Mouse (Mus musculus) intestine, embryonic 16.5 days (tissue): Measurements from ENCODE around the gene Hdac8. TPM values are rescaled to one million over a fixed set of nuclear protein-coding genes. Genes with fewer than 3 reads are reported as not detected.

Experiments
- ATAC-seq: fragments of 200-750 bp; cut with Nextera tagmentation; 2 replicates; pipeline ENCODE4 v1.8.0; 2017; ENCODE audit warnings: moderate TSS enrichment, moderate library complexity
- H3K27ac ChIP-seq: fragments of 300-500 bp; sonication (generic); 2 replicates; pipeline ENCODE4 v1.5.1; 2014; ENCODE audit warnings: mild to moderate bottlenecking, low read length
- H3K27me3 ChIP-seq: fragments of 300-500 bp; sonication (generic); replicated peaks from 2 replicates; pipeline ENCODE4 v1.6.1; 2014; ENCODE audit warnings: low read length, control low read depth, mixed read lengths; ENCODE audit not compliant: control insufficient read depth, insufficient read depth
- H3K36me3 ChIP-seq: fragments of 300-500 bp; sonication (generic); 2 replicates; pipeline ENCODE4 v1.6.1; 2014; ENCODE audit warnings: low read length, control low read depth; ENCODE audit not compliant: control insufficient read depth, insufficient read depth
- H3K4me1 ChIP-seq: fragments of 300-500 bp; sonication (generic); 2 replicates; pipeline ENCODE4 v1.6.1; 2014; ENCODE audit warnings: low read length, control low read depth, mixed read lengths; ENCODE audit not compliant: control insufficient read depth, insufficient read depth
- H3K4me2 ChIP-seq: fragments of 300-500 bp; sonication (generic); 2 replicates; pipeline ENCODE4 v1.6.1; 2014; ENCODE audit warnings: low read depth, low read length, control low read depth
- H3K4me3 ChIP-seq: fragments of 300-500 bp; sonication (generic); 2 replicates; pipeline ENCODE4 v1.5.1; 2014; ENCODE audit warnings: mild to moderate bottlenecking, low read length
- H3K9ac ChIP-seq: fragments of 300-500 bp; sonication (generic); 2 replicates; pipeline ENCODE4 v1.6.1; 2014; ENCODE audit warnings: low read depth, low read length
- H3K9me3 ChIP-seq: fragments of 300-500 bp; sonication (generic); 2 replicates; pipeline ENCODE4 v1.6.1; 2016; ENCODE audit warnings: low read length, control low read depth; ENCODE audit not compliant: control insufficient read depth
- WGBS: fragments of 180-500 bp; shearing (Covaris S2); extraction: QIAGEN DNeasy Blood & Tissue Kit; methylation state at CpG from one replicate; pipeline ENCODE4 v1.1.7; 2014; 5-methylcytosine and 5-hydroxymethylcytosine counted together
- microRNA-seq: library from miRNA; unstranded; fragments of <30 nt; microRNA quantifications from one replicate; pipeline ENCODE4, GENCODE M21; 2016
- polyA plus RNA-seq: library from polyadenylated mRNA; unstranded; fragments of >200 nt; fragmentation: Nextera tagmentation; extraction: Ambion mirVana; gene quantifications from 2 replicates; pipeline ENCODE4 v1.2.1, GENCODE M21; 2015

Hdac8 gene
- polyA plus RNA-seq, 1 experiment from 2014 or later = 8.2 TPM

DNA sequence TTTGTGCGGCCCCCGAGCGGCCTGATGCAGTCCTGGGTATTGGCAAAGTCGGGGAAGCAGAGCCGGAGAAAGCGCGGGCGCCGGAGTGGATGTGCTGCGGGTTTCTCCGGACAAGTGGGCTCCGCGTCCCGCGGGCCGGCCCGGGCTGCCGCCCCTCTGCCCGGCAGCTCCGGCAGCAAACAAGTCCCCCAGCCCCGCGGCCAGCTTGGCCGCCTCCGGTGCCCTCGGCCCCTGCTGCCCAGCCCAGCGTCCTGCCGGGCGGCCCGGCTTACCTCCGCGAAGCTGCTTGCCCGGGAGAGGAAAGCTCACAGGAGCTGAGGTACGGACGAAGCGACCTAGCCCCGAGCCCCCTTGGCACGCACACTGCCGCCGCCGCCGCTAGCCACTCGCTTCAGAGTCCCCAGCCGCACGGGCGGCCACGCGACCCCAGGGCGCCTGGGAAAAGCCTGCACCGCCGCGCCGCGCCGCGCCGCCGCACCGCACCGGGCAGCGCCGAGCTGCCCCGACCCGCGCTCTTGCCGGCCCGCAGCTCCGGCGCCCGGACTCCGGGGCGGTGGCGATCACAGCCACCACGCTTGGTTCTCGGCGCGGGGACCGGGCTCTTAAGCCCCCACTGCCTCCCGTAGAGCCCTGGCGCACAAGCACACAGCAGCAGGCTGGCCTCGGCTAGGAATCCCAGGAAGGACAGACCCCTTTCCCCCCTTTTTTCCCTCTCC, 253.8 kb downstream of the Hdac8 start:
- Histone ChIP-seq H3K9ac (peak overlapping the region; percentile 57), H3K27me3 (peaks cover 34% of the 10 kb centered on the region), H3K9me3 (no peaks in the 10 kb centered on the region), H3K27ac (no peak overlapping the region), H3K36me3 (no peaks in the 10 kb centered on the region), H3K4me3 (peak overlapping the region; percentile 58), H3K4me2 (peak overlapping the region; percentile 90), H3K4me1 (peaks cover 4% of the 10 kb centered on the region; the same call in 1 of the 2 replicates)
- ATAC-seq = peak; percentile 56
- WGBS = 16% methylated on average over 79 of the region's 80 CpGs

DNA sequence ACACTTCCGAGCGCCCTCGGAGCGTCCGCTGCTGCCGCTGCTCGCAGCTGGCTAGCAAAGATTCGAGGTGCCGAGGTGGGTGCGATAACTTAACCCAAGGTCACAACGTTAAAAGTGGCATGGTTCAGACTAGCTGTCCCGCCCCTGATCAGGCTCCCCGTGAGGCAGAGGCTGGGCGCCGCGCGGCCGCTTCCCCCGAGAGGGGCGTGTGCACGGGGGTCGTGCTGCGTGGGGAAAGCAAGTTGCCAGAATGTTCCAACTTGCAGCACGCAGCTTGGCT, 254.3 kb downstream of the Hdac8 start:
- Histone ChIP-seq H3K4me3 (peak overlapping the region; percentile 58), H3K4me1 (peaks cover 4% of the 10 kb centered on the region; the same call in 1 of the 2 replicates), H3K4me2 (peak overlapping the region; percentile 90), H3K9ac (no peak overlapping the region), H3K36me3 (no peaks in the 10 kb centered on the region), H3K27ac (no peak overlapping the region), H3K27me3 (peaks cover 34% of the 10 kb centered on the region), H3K9me3 (no peaks in the 10 kb centered on the region)
- ATAC-seq = no peak
- WGBS = 14% methylated on average over 24 of the region's 24 CpGs

DNA sequence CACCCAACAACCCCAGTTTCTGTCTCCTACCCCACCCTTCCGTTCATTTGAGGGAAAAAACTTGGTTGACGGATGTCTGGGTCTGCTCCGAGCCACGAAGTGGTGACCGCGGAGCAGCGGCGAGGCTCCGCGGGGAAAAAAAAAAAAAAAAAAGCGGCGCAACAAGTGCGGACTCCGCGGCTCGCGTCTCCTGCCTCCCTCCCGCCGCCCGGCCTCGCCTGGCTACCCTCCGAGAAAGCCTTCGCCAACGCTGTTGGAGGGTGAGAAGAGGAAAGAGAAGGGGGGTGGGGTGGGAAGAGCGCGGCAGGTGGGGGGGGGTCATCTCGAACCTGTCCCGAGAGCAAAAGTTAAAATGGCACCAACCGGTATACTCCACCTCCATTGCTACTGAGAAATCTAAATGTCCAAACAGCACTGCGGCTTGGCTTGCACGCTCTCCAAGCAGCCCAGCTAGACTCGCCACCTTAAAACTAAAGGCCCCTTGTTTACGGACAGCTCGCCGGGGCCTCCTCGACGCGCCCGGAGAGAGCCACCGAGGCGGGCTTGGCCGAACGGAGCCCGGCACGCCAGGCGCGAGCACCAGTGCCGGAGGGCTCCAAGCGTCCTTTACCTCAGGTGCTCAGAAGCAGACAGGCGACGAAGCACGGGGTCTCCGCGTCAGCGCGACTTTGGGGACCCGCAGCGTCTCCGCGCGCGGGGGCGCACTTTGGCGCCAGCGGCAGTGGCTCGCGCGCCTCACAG, 254.8 kb downstream of the Hdac8 start:
- H3K27ac ChIP-seq = no peak overlapping the region
- H3K27me3 ChIP-seq = peaks cover 34% of the 10 kb centered on the region
- H3K4me1 ChIP-seq = peaks cover 4% of the 10 kb centered on the region; the same call in 1 of the 2 replicates
- H3K9ac ChIP-seq = no peak overlapping the region
- H3K4me2 ChIP-seq = peak overlapping the region; percentile 90
- H3K36me3 ChIP-seq = no peaks in the 10 kb centered on the region
- peak overlapping the region; percentile 58 for H3K4me3 ChIP-seq
- H3K9me3 ChIP-seq = no peaks in the 10 kb centered on the region
- no peak for ATAC-seq
- 13% methylated on average over 59 of the region's 68 CpGs for WGBS

DNA sequence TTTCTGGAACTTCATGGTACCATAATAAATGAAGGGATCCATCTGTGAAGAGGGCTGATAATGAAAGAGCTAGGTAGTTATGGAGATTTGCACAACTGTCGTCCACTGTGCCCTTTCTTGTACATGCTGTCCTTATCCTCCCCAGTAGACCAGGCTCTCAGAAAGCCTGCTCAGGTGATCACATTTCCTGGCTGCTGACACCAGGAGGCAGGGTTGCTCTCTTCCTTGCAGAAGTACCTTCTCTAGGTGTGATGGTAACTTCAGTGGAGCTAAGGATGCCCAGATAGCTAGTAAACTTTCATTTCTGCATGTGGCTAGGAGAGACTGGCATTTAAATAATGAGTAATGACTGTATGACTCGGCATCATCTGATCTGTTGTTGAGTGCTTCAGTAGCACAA, 260.8 kb downstream of the Hdac8 start:
- 64% methylated on average over 2 of the region's 2 CpGs for WGBS
- no peak for ATAC-seq
- H3K27me3 ChIP-seq = peaks cover 3% of the 10 kb centered on the region
- no peak overlapping the region for H3K4me2 ChIP-seq
- H3K9me3 ChIP-seq = no peaks in the 10 kb centered on the region
- H3K4me3 ChIP-seq = no peak overlapping the region
- H3K4me1 ChIP-seq = no peaks in the 10 kb centered on the region
- H3K27ac ChIP-seq = no peak overlapping the region
- no peaks in the 10 kb centered on the region for H3K36me3 ChIP-seq
- H3K9ac ChIP-seq = no peak overlapping the region

Small RNA genes lying within 50 kb of the gene (microRNA-seq; reads per million reads assigned to microRNA genes)
- gene Gm26318 = not detected

Other genes starting within 250 kb of the Hdac8 start
- gene Phka1, start 138.9 kb upstream of the Hdac8 start, polyA plus RNA-seq = 4.4 TPM in 2 replicates
- not detected in 2 replicates for gene Gm3880, start 181.6 kb upstream of the Hdac8 start, polyA plus RNA-seq
- 0.37 TPM in 1 of 2 replicates, not detected in the other for gene Gm9112, start 202.3 kb upstream of the Hdac8 start, polyA plus RNA-seq
- gene Dmrtc1b, start 202.5 kb upstream of the Hdac8 start, polyA plus RNA-seq = not detected in 2 replicates